Mouse (Mus musculus): ENCODE results near the gene Cdc42bpb.
A peak's percentile ranks its signal among the peaks of the same experiment; 100 is the strongest.

The Cdc42bpb gene

GRCm38 (mm10) chr12:111284532-111284931, 93.0 kb downstream of the Cdc42bpb start:
- no peak for DNase-seq (ENCODE audit: low spot score in 2 of 2)

GRCm38 (mm10) chr12:111283573-111283972, 93.9 kb downstream of the Cdc42bpb start:
- no peak for DNase-seq (ENCODE audit: low spot score in 2 of 2)

DNA sequence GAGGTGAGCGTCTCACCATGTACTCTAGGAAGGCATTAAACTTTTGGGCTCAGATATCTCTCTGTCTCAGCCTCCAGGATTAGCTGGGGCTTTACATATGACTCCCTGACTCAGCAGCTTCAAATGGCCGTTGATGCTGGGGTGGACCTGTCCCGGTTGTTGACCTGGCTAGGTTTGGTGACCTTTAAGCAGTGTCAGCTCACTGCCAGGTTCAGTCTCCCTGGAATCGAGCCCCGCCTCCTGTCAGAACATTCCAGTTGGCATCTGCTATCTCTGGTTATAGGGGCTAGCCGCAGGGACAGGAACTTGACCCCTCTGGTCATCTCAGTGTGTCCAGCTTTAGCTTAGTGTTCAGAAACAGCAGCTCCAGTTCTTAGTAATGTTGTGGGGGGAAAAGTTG, 101.1 kb downstream of the Cdc42bpb start:
- no peak for DNase-seq (ENCODE audit: low spot score in 2 of 2)

DNA sequence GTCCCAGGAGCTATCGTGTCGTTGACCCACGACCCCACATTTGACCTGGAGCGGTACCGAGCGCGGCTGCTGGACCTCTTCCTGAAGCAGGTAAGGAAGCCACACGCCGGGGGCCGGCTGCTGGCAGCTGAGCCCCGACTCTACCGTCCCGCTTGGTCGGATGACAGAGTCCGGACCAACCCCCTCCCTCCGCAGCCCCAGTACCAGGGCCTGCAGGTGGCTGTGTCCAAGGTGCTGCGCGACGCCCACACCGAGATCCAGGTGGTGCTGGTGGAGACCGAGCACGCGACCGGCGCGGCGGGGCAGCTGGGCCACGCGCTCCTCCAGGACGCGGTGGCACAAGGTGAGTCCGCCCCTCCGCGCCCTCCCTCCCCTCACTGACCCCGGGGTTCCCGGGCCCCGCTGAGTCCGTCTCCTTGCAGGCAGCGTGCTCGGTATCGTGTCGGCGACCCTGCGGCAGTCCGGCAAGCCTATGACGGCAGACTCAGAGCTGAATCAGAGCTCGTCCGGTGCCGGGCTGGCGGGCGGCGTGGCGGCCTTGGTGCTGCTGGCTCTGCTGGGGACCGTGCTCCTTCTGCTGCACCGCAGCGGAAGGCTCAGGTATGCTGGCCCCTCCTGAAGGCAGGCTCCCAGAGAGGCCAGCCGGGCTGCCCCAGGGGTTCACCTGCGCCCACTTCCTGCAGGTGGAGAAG, 102.2 kb downstream of the Cdc42bpb start:
- no peak for DNase-seq (ENCODE audit: low spot score in 2 of 2)

DNA sequence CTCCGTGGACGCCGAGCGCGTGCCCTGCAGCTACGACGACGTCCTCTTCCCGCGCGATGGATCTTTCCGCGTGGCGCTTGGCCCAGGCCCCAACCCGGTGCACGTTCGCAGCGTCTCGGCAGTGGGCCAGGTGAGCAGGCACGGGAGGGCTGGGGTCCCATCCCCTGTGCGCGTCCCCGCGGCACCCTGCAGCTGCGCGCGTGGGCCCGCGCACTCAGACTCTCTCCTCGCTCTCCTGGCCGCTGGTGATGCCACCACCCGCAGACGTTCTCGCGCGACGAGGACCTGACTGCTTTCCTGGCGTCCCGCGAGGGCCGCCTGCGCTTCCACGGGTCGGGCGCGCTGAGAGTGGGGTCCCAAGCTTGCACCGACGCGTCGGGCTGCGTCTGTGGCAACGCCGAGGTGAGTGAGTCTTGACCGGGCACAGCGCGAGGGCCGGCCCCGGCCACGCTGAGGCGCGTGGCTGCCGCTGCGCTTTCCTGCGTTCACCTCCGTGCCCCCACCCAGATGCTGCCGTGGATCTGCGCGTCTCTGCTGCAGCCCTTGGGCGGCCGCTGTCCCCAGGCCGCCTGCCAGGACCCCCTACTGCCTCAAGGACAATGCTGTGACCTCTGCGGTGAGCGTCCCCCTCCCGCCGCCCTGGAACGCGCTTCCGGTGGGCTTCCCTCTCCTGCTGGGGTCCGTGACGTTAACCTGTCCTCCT, 102.9 kb downstream of the Cdc42bpb start:
- no peak for DNase-seq (ENCODE audit: low spot score in 2 of 2)

DNA sequence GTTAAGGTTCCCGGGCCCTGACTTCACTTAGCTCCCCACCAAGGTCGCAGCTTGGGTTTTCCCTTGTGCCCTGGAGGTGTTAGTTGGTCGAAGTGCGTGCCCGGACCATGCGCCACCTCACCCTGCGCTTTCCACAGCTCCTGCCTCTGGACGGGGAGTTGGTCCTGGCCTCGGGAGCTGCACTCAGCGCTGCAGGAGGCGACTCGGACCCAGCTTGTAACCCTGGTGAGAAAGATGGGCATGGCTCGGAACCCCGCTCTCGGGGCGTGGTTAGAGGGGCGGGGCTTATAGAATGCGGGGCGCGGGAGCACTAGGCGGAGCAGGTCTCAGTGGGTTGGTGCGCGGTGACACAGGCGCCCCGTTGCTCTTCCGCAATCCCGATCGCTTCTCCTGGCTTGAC, 103.5 kb downstream of the Cdc42bpb start:
- no peak for DNase-seq (ENCODE audit: low spot score in 2 of 2)

GRCm38 (mm10) chr12:111272420-111272819, 105.1 kb downstream of the Cdc42bpb start:
- peak; percentile 86 to 89 for DNase-seq (ENCODE audit: low spot score in 2 of 2)

DNA sequence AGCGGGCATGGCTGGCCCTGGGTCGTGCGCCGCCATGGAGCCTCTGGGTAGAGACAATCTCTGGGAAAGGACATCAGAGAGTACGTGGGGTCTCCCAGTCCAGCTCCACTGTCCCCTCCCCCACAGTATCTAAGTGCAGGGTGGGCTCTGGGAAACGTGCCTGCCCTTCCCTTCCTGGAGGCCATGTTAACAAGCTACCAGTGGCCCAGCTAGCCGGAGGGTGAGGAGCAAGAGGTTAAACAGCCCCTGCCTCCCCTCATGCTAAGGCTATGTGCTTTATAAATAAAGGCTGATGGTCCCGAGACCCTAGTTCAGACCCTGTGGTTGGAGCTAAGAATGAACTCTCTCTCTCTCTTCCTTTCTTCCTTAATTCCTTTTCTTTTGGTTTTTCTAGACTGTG, 105.6 kb downstream of the Cdc42bpb start:
- DNase-seq (ENCODE audit: low spot score in 2 of 2), result no peak

GRCm38 (mm10) chr12:111271406-111271805, 106.1 kb downstream of the Cdc42bpb start:
- no peak for DNase-seq (ENCODE audit: low spot score in 2 of 2)

DNA sequence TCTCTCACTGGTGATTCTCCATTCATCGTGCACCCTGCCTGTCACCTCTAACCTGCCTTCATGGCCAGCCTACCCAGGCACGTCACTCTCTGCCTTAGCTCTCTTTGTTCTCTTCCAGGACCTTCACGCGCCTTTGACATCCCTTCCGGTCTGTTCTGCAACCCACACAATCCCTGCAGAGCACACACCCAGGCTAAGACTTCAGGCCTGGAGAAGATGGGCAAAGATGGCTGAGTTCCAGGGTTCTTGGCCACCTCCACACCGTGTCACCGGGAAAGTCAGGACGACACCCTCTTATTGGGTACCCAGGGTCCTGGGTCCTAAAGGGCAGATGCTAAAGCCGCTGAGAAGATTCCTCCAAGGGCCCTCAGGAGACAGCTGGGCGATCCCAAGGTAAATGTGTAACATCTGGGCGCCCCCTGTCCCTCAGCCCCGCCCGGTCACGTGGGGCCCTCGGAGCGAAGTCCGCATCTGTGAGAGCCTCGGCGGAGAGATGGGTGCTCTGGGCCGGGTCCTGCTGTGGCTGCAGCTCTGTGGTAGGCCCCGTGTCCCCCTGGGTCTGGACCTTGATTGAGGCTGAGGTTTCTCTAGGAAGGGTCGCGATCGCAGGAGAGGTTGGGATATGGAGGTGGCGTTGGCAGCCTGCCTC, 106.8 kb downstream of the Cdc42bpb start, which contains the start of gene Amn:
Gene Amn, plus strand, starts transcription at position 467 of the 649 bp plus-strand sequence.
- no peak for DNase-seq (ENCODE audit: low spot score in 2 of 2)

GRCm38 (mm10) chr12:111267673-111268325, 109.7 kb downstream of the Cdc42bpb start:
- no peak for DNase-seq (ENCODE audit: low spot score in 2 of 2)

DNA sequence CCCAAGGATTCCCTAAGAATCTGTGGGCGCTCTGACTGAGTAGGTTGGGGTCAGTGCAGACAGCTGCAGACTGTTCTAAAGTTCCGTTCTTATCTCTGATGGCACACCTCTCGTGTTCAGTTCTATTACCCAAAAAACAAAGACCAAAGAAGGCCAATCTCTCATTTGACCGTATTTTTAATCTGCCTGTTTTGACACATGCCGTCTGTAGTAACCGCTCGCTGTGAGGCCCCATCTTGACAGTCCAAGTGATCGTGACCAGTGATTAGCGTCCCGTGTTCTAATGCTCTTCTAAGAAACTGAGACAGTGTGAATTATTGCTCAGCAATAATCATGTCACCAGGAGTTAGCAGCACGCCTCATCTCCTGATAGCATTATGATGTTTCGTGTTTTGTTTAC, 110.9 kb downstream of the Cdc42bpb start:
- DNase-seq (ENCODE audit: low spot score in 2 of 2), result no peak

DNA sequence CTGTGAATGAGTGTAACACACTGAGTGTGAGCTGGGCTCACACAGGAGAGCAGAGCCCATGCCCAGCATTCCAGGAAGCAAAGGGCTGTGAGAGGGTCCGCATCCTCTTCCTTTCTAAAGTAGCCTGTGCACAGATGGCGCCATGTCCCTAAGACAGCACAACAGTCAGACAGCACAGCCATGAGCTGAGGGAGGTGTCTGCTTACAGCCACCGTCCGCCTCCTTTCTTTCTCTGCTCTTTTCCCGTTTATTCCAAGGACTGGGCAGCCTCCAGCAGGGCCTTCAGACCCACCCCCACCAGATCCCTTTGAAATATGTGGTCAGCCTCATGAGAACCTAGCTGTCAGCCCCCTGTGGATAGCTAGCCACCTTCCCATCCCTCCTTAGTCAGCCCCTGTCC, 112.3 kb downstream of the Cdc42bpb start:
- DNase-seq (ENCODE audit: low spot score in 2 of 2), result no peak

DNA sequence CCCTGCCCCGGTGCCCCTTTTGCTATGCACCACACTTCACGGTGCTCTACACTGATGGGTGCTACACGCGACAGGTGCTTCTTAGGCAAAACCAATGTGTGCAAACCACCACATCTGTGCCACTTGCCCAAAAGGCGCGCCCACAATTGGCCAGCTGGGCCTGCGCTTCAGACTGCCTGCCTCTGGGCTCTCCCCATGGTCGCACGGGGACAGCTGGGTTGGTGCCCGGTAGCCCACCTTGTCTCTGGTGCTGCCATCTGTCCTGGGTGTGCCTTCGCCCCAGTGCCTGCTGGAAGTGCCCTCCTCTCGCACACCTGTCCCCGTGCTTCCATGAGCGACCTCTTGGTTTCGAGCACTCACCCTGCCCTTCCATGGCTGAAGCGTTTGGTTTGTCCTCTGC, 113.9 kb downstream of the Cdc42bpb start:
- no peak for DNase-seq (ENCODE audit: low spot score in 2 of 2)

DNA sequence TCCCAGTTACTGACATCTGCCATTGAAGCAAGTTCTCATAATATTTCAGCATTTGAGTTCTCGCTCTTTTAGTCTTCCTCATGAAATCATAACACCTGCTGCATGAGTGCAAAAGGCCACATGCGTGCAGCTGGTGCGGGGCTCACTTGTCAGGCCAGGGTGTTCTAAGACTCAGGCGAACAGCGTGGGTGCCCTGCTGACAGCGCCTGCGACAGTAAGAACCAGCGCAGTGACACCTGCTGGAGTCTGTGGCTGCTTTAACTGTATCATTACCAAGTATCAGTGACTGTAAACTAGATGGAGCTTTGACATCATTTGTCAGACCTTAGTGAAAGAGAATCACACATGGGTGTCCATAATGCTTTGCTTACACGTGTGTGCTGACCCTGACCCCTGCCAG, 126.3 kb downstream of the Cdc42bpb start:
- DNase-seq (ENCODE audit: low spot score in 2 of 2), result peak in 1 of 2 experiments; percentile 25

DNA sequence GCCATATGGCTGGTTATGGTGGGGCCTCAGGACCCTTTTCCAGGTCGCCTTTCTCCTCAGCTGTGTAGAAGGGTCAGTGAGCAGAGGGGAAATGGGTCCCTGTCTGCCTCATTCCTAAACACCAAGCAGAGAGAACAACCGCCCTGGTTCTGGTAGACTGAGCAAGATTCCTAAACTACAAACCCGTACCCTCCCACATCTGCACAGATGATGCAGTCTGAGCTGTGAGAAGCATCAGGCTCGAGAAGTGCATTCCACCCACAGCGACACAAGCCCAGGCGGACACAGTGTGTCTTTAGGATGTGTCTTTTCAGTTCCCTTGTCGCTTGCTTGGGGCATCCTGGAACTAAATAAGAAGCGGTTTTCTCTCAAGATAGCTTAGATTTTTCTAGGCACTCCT, 127.4 kb downstream of the Cdc42bpb start:
- peak; percentile 47 to 51 for DNase-seq (ENCODE audit: low spot score in 2 of 2)

- DNase-seq (ENCODE audit: low spot score in 2 of 2), result no peak
Observed at GRCm38 (mm10) chr12:111249095-111249494, 128.4 kb downstream of the Cdc42bpb start.

DNA sequence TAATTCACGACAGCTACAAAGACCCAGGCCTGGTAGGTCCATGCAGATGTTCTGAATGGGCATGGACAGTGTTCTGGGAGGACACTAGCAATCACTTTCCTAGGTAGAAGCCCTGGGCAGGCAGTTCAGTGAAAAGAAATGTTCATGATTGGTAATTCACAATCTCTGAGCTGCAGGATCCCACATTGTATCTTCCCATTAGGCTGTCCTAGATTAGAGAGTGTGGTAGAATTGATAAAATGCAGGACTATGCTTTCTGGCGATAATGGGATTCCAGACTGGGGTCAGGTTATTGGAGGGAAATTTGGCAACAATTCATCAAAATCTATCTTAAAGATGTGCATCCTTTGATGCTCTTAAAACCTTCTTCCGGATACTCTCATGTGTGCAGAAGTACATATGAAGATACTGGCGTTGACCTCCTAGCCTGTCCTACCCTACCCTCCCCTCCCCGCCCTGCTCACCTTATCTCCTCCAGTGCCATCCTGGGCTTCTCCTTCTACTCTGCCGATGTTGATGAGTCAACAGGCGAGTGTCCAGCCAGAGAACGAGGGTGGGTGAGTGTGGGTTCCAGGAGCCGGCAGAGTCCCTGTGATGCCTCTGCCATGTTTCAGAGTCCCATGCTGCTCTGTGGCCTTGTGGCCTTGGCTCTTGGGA, 130.6 kb downstream of the Cdc42bpb start:
- DNase-seq (ENCODE audit: low spot score in 2 of 2), result no peak

DNA sequence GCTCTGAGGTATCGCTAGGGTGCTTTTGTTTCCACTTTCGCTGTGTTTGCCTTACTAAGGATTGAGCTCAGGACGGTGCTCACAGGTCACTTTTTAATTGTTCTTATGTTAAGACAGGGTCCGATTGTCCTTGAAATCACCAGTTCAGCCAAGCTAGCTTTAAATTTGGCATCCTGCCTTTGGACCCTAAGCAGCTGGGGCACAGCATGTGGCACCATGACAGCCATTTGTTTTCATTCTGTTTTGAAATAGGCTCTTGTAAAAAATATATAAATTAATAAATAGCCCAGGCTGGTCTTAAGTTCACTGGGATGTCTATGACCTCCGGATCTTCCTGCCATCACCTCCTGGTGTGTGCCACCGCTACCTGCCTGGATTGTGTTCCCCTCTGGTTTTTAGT, 132.4 kb downstream of the Cdc42bpb start:
- DNase-seq (ENCODE audit: low spot score in 2 of 2), result no peak

DNA sequence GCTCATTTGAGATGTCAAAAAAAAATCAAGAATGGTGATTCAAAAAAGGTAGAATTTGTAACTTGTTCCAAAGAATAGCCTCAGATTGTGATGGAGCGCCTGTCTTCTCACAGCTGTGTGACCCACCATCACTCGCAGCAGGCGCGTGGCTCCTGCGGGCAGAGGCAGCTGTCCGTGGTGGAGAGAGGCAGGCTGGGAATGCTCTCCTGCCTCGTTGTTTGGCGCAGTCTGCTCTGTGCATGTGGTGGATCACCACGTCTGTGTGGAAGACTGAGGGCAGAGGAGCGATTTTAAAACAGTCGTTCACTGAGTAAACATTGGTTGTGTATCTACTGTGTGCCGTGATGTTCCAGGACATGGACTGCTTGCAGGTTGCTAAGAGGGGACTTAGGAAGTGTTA, 133.8 kb downstream of the Cdc42bpb start:
- DNase-seq (ENCODE audit: low spot score in 2 of 2), result no peak

All from right cerebral cortex, adult 2 months (tissue).